Mouse (Mus musculus): Measurements from ENCODE around the gene Nck2. TPM values are rescaled to one million over a fixed set of nuclear protein-coding genes. Genes with fewer than 3 reads are reported as not detected.
"Not testable (repeated sequence)": the region's sequence is repeated elsewhere in the genome, so short reads cannot be mapped to it uniquely, and the experiment has no call there.

Nck2 gene
- total RNA-seq, 2 experiments from 2014 or later = 33.4 to 33.7 TPM

DNA sequence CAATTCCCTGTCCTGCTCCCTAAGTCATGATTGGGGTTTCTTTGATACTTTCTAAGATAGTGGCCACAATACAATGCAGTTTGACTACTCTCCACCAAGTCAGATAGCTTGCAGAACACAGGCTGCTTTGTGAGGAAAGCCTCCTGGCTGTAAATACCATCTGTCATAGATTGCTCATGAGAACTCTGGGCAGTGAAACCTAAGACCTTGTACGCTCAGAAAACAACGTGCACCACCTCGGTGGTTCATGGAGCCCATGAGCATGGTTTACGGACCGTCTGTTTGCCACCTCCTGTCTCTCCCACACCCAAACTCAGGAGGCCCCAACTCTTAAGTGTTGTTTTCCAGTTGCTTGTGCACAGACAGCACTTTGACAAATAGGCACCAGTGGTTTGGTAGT, 104.4 kb downstream of the Nck2 start:
- no peak for DNase-seq (ENCODE audit: low spot score in 2 of 2)
- intact Hi-C loops (cut with DNase I) = no loop called here

DNA sequence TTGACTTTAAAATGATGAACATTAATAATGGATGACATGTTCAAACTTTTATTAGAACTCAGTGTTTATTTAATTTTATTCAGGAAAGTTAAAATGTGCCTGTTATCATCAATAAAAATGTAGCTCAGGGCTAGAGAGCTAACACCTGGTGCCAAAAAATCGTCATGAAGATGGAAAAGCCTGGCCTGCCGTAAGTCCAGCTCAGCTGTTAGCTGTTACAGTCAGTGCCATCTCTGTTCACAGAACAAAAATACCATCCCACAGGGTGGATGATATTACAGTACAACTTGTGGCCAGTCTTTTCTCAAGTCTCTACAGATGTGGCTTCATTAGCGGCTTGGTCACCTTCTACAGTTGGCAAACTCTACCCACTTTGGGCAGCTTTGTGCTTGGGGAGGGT, 106.1 kb downstream of the Nck2 start:
- DNase-seq (ENCODE audit: low spot score in 2 of 2) = no peak
- intact Hi-C loops (cut with DNase I) = no loop called here

DNA sequence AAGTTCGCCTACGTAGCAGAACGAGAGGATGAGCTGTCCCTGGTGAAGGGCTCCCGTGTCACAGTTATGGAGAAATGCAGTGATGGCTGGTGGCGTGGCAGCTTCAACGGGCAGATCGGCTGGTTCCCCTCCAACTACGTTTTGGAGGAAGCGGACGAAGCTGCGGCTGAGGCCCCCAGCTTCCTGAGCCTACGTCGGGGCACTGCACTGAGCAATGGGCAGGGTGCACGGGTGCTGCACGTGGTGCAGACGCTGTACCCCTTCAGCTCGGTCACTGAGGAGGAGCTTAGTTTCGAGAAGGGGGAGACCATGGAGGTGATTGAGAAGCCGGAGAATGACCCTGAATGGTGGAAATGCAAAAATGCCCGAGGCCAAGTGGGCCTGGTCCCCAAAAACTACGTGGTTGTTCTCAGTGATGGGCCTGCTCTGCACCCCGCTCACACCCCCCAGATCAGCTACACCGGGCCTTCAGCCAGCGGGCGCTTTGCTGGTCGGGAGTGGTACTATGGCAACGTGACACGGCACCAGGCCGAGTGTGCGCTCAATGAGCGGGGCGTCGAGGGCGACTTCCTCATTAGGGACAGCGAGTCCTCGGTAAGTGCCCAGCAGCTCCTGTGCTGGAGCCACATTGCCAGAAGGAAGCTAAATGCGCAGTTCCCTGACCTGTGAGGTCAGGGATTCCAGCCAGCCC, 109.8 kb downstream of the Nck2 start:
- DNase-seq (ENCODE audit: low spot score in 2 of 2); intact Hi-C loops (cut with DNase I): not testable (repeated sequence)

DNA sequence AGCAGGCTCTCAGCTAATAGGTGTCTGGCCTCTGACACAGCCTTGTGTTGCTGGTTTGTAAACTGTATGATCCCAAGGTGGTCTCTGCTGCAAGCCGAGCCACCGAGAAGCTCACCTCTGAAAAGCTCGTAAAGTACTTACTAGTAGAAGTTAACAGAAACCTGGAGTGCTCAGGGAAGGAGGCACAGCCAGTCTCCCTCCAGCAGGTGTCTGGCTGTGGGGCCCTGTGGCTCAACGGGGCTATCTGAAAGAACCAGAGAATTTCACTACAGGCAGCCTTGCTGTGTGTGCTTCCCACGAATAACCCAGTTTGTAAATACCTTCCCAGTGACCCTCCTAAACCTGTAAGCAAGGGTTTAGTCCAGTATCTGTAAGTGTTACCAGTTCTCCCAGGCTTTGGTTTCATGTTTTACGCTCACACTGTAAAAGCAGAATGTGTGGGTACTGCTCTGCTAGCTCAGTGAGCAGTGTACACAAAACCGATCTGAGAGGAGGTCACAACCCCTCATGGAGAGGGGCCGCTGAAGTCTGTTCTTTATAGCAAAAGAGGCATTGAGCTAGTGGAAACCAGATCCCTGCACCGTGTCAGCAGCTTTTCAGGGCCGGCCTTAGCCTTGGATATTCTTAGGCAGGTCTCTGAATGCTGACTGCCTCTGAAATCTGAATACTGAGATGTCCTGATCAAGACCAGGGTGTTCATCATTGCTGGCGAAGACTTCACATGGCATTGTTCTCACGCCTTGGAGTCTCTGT, 111.0 kb downstream of the Nck2 start:
- no peak for DNase-seq (ENCODE audit: low spot score in 2 of 2)
- intact Hi-C loops (cut with DNase I) = no loop called here

DNA sequence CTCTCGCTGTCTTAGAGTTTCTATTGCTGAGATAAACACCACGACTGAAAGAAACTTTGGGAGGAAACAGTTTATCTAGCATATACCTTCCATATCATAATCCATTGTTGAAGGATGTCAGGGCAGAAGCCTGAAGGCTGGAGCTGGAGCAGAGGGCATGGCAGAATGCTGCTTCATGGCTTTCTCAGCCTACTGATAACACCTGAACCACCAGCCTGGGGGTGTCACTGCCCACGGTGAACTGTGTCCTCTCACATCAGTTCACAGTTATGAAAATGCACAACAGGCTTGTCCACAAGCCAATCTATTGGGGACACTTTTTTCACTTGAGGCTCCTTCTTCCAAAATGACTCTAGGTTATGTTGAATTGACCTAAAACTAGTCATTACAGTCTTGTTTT, 114.0 kb downstream of the Nck2 start:
- no peak for DNase-seq (ENCODE audit: low spot score in 2 of 2)
- intact Hi-C loops (cut with DNase I) = no loop called here

DNA sequence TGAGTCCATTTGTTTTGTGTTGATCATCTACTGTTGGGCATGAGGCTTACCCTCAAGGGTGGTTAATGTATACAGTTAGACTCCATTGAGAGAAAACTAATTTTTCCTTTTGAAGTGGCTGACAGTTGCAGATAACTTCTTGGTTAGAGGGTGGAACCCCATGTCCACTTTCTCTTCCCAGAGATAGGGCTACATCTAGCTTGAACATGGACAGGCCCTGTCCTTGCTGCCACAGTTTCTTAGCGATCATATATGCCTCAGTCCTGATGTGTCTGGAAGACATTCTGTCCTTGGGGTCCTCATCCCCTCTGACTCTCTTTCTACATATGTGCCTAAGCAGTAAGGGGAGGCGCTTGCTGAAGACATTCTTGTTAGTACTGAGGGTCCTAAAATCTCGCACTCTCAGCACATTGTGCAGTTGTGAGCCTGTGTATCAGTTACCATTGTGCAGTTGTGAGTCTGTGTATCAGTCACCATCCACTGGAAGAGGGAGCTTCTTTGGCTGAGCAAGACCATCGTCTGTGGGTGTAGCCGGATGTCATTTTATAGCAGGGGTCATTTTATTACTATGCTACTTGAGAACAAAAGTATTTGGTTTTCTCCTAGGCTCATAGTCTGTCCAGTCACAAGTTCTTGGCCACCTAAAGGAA, 114.8 kb downstream of the Nck2 start:
- intact Hi-C loops (cut with DNase I) = no loop called here

DNA sequence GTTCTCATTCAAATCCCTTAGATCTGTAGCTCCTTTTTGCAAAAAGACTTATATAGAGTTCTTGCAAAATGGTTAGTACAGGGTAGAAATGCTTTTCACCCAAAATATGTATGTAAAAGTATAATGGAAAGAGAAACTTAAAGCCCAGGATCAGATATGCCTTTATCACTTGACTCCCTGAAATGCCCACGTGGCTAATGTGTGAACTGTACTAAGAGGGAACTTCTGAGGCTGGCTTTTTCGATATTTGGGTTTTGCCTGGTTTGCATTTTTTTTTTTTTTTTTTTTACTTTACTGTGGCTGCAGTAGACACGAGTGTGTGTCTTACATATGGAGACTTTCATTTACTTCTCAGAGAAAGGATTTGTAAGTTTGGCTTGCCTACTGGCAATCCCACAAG, 116.7 kb downstream of the Nck2 start:
- intact Hi-C loops (cut with DNase I) = no loop called here
- DNase-seq (ENCODE audit: low spot score in 2 of 2) = no peak

More for the DNA sequence above, 114.8 kb downstream of the Nck2 start:
- no peak for DNase-seq (ENCODE audit: low spot score in 2 of 2)

DNA sequence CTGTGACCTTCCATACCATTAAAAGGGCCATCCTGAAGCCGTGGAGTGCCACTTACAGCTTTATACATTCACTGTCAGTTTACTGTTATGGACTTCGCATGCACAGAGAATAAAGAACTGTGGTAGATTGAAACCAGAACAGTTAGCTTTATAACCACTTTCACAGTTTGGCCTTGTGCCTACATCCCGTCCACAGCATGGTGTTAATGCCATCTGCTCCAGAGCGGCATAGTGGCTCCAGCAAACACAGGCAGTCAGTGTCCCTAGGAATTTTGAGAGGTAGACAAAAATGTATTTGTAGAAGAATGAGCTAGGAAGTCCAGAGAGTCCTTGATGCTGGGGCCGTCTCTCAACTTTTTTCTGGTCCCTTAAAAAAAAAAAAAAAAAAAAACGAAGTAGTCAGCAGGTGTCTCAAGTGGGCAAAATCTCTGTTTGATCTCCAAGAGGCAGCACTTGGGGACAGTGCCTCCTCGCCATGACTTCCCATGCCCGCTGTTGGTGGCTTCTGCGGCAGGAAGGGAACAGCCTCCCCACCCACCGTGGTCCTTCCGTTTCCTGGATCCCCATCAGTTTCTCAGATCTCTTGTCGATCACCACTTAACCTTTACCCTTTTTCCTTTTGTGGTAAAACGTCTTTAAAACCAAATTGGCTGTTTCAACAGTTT, 117.8 kb downstream of the Nck2 start:
- intact Hi-C loops (cut with DNase I) = no loop called here
- peak; percentile 17 to 25 for DNase-seq (ENCODE audit: low spot score in 2 of 2)

DNA sequence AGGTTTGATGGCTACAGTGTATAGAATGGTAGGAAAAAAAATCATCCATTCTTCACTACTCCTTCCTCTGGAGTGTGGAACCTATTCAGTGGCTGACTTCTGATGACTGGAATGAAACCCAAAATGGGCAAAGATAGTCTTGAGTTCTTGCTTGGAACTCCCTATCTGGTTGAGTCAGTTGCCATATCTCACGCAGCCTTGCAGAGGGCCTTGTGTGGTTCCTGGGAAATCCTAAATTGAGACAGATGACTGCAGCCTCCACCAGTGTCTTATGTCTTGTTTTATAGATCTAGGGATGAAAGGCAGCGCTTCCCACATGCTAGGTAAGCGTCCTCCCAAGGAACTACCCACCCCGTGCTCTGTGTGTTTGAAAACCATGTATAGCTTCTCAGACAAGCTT, 120.9 kb downstream of the Nck2 start:
- intact Hi-C loops (cut with DNase I) = no loop called here
- no peak for DNase-seq (ENCODE audit: low spot score in 2 of 2)

DNA sequence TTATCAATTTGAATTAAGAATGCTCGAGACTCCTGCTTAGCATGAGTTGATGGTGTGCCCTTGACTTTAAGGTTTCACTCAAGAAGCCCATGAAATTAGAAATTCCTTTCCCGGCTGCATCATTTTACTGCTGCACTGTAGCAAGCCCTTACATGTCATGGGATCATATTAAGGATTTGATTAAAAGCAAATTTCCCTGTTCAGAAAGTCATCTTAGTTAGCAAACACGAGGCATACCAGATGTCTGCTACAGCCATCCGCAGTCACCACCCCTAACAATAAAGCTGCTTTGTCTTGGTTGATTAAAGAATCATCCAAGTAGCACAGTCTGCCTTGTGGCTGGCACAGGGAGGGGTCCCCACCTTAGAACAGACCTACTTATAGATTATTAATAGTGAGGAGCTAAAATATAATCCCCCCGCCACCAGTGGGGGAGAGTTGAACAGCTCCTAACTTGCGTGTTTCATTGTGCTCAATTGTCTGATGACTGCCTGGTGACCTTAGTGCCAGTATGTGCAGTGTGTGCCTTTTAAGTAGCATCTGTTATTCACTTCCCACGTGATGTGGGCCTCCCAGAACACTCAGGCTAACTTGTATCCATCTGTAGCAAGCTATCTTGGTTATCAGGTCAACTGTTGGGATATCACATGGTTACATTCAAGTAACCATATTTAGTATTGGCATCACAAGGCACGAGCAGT, 122.4 kb downstream of the Nck2 start:
- no peak for DNase-seq (ENCODE audit: low spot score in 2 of 2)
- intact Hi-C loops (cut with DNase I) = no loop called here

DNA sequence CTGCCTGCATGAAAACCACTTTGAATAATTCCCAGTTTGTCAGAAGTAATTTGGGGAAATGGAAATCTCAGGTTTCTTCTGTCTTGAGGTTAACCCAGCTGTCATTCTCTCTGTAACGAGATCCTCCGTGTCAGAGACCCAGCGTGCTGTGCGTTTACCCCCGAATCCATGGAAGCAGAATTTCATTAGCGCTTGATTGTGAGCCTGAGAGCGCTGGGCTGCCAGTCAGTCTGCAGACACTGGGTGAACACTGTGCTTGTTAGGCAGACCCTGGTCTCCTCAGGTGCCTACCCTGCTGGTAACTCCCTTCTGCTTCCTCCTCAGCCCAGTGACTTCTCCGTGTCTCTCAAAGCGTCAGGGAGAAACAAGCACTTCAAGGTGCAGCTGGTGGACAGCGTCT, 124.4 kb downstream of the Nck2 start:
- intact Hi-C loops (cut with DNase I) = no loop called here
- DNase-seq (ENCODE audit: low spot score in 2 of 2) = no peak

DNA sequence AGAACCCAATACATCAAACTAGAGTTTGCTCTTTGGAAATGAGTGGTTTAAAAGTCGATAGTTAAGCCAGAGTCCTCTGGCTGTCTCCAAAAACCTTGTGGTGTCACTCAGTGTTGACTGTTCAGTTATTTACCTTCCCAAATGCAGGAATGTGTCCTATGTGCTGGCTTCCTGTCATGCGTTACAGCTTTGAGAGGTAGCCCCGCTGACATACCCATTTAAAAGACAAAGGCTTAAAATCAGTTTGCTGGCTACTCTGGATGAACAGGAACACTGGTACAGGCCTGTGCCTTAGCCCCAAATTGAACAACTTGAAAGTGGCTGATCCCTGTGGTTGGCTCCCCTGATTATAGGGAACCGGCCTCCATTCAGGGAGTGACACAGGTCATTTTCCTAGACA, 126.7 kb downstream of the Nck2 start:
- intact Hi-C loops (cut with DNase I) = no loop called here
- no peak for DNase-seq (ENCODE audit: low spot score in 2 of 2)

DNA sequence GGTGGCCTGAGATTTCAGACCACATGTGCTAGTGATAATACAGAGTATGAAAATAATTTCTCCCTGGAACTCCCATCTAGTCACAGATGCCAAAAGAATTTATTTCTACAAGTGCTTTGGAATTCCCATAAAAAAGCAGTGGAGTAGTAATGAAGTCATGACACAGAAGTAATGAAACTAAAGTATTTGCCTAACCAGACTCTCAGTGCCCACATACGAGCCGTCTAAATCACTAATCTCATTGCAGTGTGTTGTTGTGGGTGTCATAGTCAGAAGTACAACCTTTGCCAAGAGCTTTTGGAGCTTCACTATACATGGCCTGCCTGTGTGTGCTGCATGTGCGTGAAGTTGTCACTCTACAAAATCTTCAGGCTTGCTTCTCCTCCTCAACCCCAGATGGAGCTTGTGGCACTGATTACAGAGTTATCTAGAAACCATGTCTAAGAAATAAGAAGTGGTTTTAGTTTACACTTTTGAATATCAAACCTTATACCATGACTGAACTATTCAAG, 130.5 kb downstream of the Nck2 start:
- intact Hi-C loops (cut with DNase I) = no loop called here
- DNase-seq (ENCODE audit: low spot score in 2 of 2) = peak in 1 of 2 experiments; percentile 10

DNA sequence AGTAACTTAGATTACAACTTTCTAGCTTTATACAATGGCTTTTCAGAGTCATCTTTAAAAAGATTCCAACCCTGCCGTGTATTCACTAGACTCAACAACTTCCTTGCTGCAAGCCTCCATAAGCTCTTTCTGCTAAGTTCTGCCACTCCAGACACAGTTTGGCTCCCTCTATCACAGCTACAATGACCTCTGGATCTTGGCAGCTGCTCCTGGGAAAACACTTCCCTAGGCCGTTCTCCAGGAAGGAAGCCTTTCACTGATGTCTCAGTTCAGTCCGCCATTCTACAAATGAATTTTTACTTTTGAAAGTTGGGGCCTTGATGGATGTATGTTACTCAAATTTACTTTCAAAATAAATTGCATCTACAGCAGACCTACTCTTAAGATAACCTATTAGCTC, 133.0 kb downstream of the Nck2 start:
- intact Hi-C loops (cut with DNase I) = no loop called here
- DNase-seq (ENCODE audit: low spot score in 2 of 2) = no peak

DNA sequence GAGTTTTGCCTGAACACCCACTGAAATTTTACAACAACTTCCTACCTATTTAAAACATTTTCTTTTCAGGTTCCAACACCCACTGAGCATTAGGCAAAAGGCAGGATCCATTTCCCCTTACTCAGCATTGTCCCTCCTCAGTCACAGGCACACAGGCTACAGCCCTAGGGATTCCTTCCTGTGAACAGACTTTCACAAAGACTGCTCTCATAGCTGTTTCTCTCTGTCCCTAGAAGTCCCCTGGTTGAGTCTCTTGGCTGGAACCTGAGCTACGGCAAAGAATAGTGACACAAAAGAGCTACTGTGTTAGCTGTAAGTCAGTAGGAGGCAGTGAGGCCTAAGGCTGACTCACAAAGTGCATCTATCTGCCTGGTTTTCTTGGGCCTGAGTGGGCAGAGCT, 139.2 kb downstream of the Nck2 start:
- intact Hi-C loops (cut with DNase I) = no loop called here
- peak in 1 of 2 experiments; percentile 9 for DNase-seq (ENCODE audit: low spot score in 2 of 2)

DNA sequence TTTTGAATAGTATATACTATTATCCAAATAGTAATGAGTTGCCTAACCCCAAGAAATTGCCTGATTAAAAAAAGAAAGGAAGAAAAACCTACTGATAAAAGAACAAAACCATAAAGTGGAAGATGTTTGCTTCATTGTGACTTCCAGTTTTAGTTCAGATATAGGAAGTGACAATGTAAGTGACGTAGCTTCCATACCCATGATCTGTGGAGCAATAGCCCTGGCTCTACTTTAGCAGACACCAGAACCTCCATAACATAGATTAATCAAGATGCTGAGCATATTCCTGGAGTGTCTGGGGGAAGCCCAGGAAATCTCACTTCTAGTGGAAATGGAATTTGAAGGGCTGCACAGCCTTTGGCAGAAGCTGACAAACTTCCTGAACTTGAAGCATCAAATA, 144.6 kb downstream of the Nck2 start:
- no peak for DNase-seq (ENCODE audit: low spot score in 2 of 2)
- intact Hi-C loops (cut with DNase I) = no loop called here

DNA sequence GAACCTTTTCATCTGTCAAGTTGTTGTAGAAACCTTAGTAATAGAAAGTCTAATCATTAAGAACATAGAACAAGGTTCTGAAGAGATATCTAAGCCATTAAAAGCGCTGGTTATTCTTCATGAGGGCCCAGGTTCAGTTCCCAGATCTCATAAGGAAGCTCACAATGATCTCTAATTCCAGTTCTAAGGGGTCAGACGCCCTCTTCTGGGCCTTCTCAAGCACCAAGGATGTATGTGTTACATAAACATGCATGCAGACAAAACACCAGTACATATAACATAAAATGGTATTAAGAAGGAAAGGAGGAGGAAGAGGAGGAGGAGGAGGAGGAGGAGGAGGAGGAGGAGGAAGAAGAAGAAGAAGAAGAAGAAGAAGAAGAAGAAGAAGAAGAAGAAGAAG, 145.5 kb downstream of the Nck2 start:
- intact Hi-C loops (cut with DNase I) = no loop called here
- no peak for DNase-seq (ENCODE audit: low spot score in 2 of 2)

DNA sequence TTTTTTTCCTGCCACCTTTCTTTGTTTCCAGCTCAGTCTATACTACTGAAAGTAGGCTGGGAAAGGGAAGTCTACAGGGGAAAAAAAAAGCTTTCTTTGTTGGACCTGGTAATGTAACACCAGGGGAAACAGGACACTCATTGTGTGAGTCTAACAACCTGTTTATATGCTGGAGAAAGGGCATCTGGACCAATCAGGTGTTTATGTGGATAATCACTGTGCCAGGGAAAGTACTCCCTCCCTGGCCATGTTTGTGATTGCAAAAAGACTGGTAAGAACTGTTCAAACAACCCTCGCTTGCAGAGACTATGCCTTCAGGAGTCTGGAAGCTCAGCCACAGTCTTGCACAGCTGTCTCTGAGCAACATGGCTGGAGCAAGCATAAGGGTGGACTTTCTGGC, 146.3 kb downstream of the Nck2 start:
- DNase-seq (ENCODE audit: low spot score in 2 of 2) = no peak
- intact Hi-C loops (cut with DNase I) = no loop called here

DNA sequence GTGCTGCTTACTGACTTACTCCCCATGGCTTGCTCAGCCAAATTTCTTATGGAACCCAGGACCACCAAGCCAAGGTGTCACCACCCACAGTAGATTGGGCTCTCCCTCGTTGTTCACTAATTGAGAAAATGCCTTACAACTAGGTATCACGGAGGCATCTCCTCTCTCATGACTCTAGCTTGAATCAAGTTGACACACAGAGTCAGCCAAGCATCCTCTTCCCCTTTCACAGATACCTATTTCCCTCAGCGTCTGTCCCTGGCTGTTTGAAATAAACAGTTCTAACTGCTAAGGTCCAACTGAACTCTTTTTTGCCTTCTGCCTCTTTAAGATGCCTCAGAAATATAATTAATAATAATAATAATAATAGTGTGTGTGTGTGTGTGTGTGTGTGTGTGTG, 148.7 kb downstream of the Nck2 start:
- no peak for DNase-seq (ENCODE audit: low spot score in 2 of 2)
- intact Hi-C loops (cut with DNase I) = no loop called here

DNA sequence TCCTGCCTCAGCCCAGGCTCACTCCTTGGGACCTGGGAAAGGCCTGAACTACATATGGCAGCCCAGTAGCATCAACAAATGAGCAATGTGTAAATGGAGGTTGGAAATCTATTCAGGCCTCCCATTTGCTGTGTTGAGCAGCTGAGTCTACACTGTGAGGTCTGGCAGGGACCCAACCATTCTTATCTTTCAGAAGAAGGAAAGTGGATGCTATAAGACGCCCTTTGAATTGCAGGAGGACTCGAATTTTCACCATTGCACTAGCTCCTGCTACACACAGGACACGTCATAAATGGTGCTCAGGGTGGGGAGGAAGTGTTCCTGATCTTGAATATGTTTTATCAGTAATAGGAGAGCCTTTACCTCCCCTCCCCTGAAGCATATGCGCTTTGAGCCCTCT, 150.4 kb downstream of the Nck2 start:
- intact Hi-C loops (cut with DNase I) = no loop called here
- no peak for DNase-seq (ENCODE audit: low spot score in 2 of 2)

All from left cerebral cortex, postnatal 14 days (tissue).